In the genomic region with DNA sequence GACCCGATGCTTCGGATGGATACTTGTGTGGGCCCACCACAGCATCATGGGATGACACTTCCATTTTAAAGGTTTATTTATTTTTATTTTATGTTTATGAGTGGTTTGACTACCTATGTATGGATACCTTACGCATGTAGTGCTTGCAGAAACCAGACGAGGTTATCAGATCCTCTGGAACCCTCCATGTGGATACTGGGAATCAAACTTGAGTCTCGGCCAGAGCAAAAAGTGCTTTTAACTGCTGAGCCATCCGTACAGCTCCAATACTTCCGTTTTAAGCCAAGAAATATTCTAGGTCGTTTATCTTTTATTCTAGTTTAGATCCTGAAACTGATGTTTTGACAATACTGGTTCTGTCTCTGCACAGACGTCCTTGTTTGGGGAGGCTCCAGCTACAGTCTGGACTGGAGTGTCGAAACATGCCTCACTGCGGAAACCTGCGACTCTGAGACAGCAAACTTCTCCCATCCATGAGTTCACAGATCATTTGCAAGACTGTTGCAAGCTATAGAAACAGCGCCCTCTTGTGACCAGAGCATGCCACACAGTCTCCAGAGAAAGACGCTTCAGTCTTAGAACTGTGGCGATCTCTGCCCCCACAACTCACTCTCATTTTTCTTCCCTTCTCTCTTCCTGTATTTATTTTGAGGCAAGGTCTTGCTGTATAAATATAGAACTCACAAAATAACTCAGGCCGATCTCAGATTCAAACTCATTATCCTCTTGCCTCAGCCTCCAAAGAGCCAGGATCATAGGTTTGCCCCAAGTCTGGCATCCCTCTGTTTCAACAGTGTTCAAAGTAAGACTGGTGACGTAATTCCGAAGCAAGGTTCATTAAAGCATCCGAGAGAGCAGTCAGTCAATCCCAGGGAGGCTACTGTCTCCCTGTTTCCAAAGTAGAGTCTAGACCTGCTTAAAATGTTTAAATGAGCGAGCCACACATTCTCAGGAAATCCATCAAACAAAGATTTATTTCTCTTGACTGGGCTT, we compare ENCODE assay signal across 8 mouse cellular contexts. TPM values are rescaled to one million over a fixed set of nuclear protein-coding genes. Genes with fewer than 3 reads are reported as not detected.
A peak's percentile ranks its signal among the peaks of the same experiment; 100 is the strongest.
DNase-seq lines count a peak whose midpoint lies in the region; ATAC-seq lines count a peak whose summit lies in the region.

No protein-coding gene starts in this region.

- H3K4me2 ChIP-seq in hindbrain, embryonic 16.5 days (ENCODE audit: low read length) = no peak overlapping the region

- ATAC-seq in hindbrain, embryonic 16.5 days = peak; percentile 90

- H3K27me3 ChIP-seq in hindbrain, embryonic 16.5 days (replicated peaks; ENCODE audit: control insufficient read depth, insufficient read depth, low read length) = no peaks in the 10 kb centered on the region

- no peaks in the 10 kb centered on the region for H3K9me3 ChIP-seq in hindbrain, embryonic 16.5 days (ENCODE audit: control insufficient read depth, low read length)

- no peak overlapping the region for H3K27ac ChIP-seq in hindbrain, embryonic 16.5 days (ENCODE audit: low read depth, low read length)

- H3K9ac ChIP-seq in hindbrain, embryonic 16.5 days (ENCODE audit: low read depth, low read length) = no peak overlapping the region

- WGBS in hindbrain, embryonic 16.5 days = 36% methylated on average over 20 of the region's 20 CpGs

- H3K4me1 ChIP-seq in hindbrain, embryonic 16.5 days (ENCODE audit: control insufficient read depth, insufficient read depth, low read depth, low read length) = no peaks in the 10 kb centered on the region

- H3K36me3 ChIP-seq in hindbrain, embryonic 16.5 days (ENCODE audit: control insufficient read depth, insufficient read depth, low read length) = no peaks in the 10 kb centered on the region

- peak; percentile 83 for DNase-seq in T-cell, adult 2 months (ENCODE audit: low spot score)
- DNase-seq in cerebellum, postnatal 36 days = peak; percentile 81 to 86
- peak; percentile 94 for DNase-seq in gastrocnemius, adult 18-20 months (ENCODE audit: low spot score)
- peak; percentile 68 for DNase-seq in left cerebral cortex, adult 11 months (ENCODE audit: low spot score)
- peak; percentile 83 to 90 for DNase-seq in lung, postnatal 4 days
- DNase-seq in retina, postnatal 7 days (ENCODE audit: low read depth, low spot score) = peak; percentile 77
- peak; percentile 52 to 70 for DNase-seq in urinary bladder, adult 18-20 months (ENCODE audit: low spot score in 2 of 2)

- no peak overlapping the region for H3K4me3 ChIP-seq in hindbrain, embryonic 16.5 days (ENCODE audit: low read length)

RNA-seq across cellular contexts. Expression of gene Rcsd1, which starts 26.6 kb away (rescaled TPM):
- 100 to 1,000 TPM in 1 of 2 experiments, 10 to 100 TPM in 1; 89.6 to 103 TPM for total RNA-seq in gastrocnemius, adult 18-20 months (2021)
- polyA plus RNA-seq in hindbrain, embryonic 16.5 days (2015; fragmentation: Nextera tagmentation; extraction: Ambion mirVana) = 9.5 and 12.5 TPM in 2 replicates

RNA-seq across cellular contexts. Expression of gene Creg1, which starts 27.4 kb away (rescaled TPM):
- 10 to 100 TPM; 54.3 to 62.4 TPM for total RNA-seq in gastrocnemius, adult 18-20 months (2021)
- polyA plus RNA-seq in hindbrain, embryonic 16.5 days (2015; fragmentation: Nextera tagmentation; extraction: Ambion mirVana) = 42.8 and 42.9 TPM in 2 replicates

RNA-seq across cellular contexts. Expression of gene Cd247, which starts 52.4 kb away (rescaled TPM):
- under 1 TPM; 0.23 to 0.26 TPM for total RNA-seq in gastrocnemius, adult 18-20 months (2021)
- polyA plus RNA-seq in hindbrain, embryonic 16.5 days (2015; fragmentation: Nextera tagmentation; extraction: Ambion mirVana) = 0.46 and 0.77 TPM in 2 replicates
